Mouse (Mus musculus): ENCODE results near the gene Pxn. TPM values are rescaled to one million over a fixed set of nuclear protein-coding genes. Genes with fewer than 3 reads are reported as not detected.
"Not testable (repeated sequence)": the region's sequence is repeated elsewhere in the genome, so short reads cannot be mapped to it uniquely, and the experiment has no call there.

Gene Pxn
- polyA plus RNA-seq, 1 experiment from 2014 or later, result 44.2 TPM

DNA sequence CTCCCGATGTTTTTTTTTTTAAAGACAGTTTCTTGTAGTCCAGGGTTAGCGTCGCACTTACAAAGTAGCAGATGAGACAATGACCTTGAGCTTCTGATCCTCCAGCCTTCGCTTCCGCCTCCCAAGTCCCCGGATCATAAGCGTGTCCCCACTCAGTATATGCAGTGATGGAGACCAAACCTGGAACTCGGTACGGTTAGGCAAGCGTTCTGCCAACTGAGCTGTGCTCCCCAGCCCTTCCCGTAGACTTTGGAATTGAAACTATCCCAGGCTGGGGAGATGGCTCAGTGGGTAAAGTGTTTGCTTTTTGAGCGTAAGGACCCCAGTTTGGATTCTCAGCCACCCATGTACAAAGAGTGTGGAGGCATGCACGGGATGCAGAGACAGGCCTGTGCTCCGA, 6.8 kb downstream of the Pxn start:
- ATAC-seq (ENCODE audit: insufficient number of reproducible peaks, insufficient read depth, low FRiP score, low TSS enrichment, low read depth), result no peak
- Histone ChIP-seq H3K27me3 (no peaks in the 10 kb centered on the region), H3K4me2 (no peak overlapping the region), H3K4me1 (peaks cover 68% of the 10 kb centered on the region), H3K36me3 (peaks cover 18% of the 10 kb centered on the region; the same call in 1 of the 2 replicates), H3K9ac (no peak overlapping the region), H3K27ac (no peak overlapping the region), H3K4me3 (no peak overlapping the region), H3K9me3 (no peaks in the 10 kb centered on the region)
- 96% methylated on average over 14 of the region's 14 CpGs for WGBS

DNA sequence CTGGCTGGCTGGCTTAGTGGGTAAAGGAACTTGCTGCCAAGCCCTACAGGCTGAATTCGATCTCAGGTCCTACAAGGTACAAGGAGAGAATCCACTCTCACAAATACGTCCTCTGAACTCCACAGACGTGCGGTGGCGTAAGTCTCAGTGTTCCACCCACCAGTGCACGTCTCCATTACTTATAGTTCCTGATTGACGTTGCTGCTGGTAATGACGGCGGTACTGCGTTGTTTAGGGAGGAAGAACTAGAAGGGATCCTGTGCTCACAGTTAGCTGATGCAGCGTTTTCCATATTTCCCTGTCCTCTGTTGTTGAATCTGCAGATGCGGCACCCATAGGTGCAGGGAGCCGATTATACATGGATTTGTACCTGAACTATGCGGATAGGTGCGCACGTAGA, 7.2 kb downstream of the Pxn start:
- Histone ChIP-seq H3K27me3 (no peaks in the 10 kb centered on the region), H3K9ac (no peak overlapping the region), H3K36me3 (peaks cover 18% of the 10 kb centered on the region; the same call in 1 of the 2 replicates), H3K27ac (peak overlapping the region; percentile 95), H3K4me3 (no peak overlapping the region), H3K9me3 (no peaks in the 10 kb centered on the region), H3K4me2 (no peak overlapping the region), H3K4me1 (peaks cover 63% of the 10 kb centered on the region)
- WGBS, result 90% methylated on average over 16 of the region's 16 CpGs
- no peak for ATAC-seq (ENCODE audit: insufficient number of reproducible peaks, insufficient read depth, low FRiP score, low TSS enrichment, low read depth)

DNA sequence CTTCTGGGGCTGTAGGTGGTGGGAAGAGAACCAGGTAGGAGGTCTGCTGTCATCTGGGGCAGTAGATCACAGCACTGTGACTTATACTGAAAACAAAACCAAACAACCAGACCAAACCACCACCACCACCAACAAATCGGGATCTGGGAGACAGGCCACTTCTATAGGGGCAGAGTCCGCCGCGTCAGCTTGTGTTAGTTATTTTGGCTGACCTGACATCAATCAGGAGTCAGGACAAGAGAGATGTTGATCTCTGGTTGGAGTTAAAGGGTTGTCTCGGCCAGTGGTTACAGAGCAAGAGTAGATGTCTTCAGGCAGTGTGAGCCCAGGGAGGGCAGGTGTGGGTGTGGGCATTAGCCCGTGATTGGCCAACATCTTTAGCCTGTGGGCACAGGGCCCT, 7.9 kb downstream of the Pxn start:
- 50% methylated on average over 6 of the region's 6 CpGs for WGBS
- Histone ChIP-seq H3K27me3 (no peaks in the 10 kb centered on the region), H3K4me2 (peak overlapping the region; percentile 52), H3K4me1 (peaks cover 57% of the 10 kb centered on the region), H3K4me3 (peak overlapping the region; percentile 9; the same call in 1 of the 2 replicates), H3K9me3 (no peaks in the 10 kb centered on the region), H3K27ac (peak overlapping the region; percentile 95), H3K36me3 (peaks cover 23% of the 10 kb centered on the region; the same call in 1 of the 2 replicates), H3K9ac (peak overlapping the region; percentile 53)
- 0 out of 2 replicates have a peak, but pooled peaks have one; percentile 2 for ATAC-seq (ENCODE audit: insufficient number of reproducible peaks, insufficient read depth, low FRiP score, low TSS enrichment, low read depth)

- WGBS, result 18% methylated on average over 20 of the region's 20 CpGs
- Histone ChIP-seq H3K9ac (peak overlapping the region; percentile 53), H3K27ac (peak overlapping the region; percentile 95), H3K4me2 (peak overlapping the region; percentile 52), H3K4me1 (peaks cover 51% of the 10 kb centered on the region), H3K9me3 (no peaks in the 10 kb centered on the region), H3K27me3 (no peaks in the 10 kb centered on the region), H3K4me3 (peak overlapping the region; percentile 13), H3K36me3 (peaks cover 23% of the 10 kb centered on the region; the same call in 1 of the 2 replicates)
- peak; percentile 63 for ATAC-seq (ENCODE audit: insufficient number of reproducible peaks, insufficient read depth, low FRiP score, low TSS enrichment, low read depth)
Observed at GRCm38 (mm10) chr5:115514896-115515587, 8.6 kb downstream of the Pxn start.

GRCm38 (mm10) chr5:115516081-115516907, 9.8 kb downstream of the Pxn start:
- Histone ChIP-seq H3K4me2 (no peak overlapping the region; the same call in 1 of the 2 replicates), H3K27ac (peak overlapping the region; percentile 95), H3K36me3 (peaks cover 23% of the 10 kb centered on the region; the same call in 1 of the 2 replicates), H3K9ac (no peak overlapping the region), H3K9me3 (no peaks in the 10 kb centered on the region), H3K4me1 (peaks cover 48% of the 10 kb centered on the region), H3K27me3 (no peaks in the 10 kb centered on the region), H3K4me3 (no peak overlapping the region)
- 88% methylated on average over 32 of the region's 32 CpGs for WGBS
- ATAC-seq (ENCODE audit: insufficient number of reproducible peaks, insufficient read depth, low FRiP score, low TSS enrichment, low read depth), result no peak

DNA sequence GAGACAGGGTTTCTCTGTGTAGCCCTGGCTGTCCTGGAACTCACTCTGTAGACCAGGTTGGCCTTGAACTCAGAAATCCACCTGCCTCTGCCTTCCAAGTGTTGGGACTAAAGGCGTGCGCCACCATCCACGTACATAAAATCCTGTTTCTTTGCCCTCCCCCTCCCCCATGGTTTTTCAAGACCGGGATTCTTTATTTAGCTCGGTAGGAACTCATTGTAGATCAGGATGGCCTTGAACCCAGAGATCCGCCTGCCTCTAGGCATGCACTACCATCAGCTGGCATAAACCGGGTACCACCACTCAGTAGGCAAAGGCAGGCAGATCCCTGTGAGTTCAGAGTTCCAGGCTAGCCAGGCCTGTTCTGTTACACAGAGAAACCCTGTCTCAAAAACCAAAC, 10.4 kb downstream of the Pxn start:
- Histone ChIP-seq H3K27me3 (no peaks in the 10 kb centered on the region), H3K9me3 (no peaks in the 10 kb centered on the region), H3K4me1 (peaks cover 52% of the 10 kb centered on the region), H3K27ac (peak overlapping the region; percentile 95; the same call in 1 of the 2 replicates), H3K36me3 (peaks cover 23% of the 10 kb centered on the region; the same call in 1 of the 2 replicates), H3K9ac (no peak overlapping the region), H3K4me2 (no peak overlapping the region), H3K4me3 (no peak overlapping the region)
- no peak for ATAC-seq (ENCODE audit: insufficient number of reproducible peaks, insufficient read depth, low FRiP score, low TSS enrichment, low read depth)
- 93% methylated on average over 7 of the region's 7 CpGs for WGBS

GRCm38 (mm10) chr5:115517501-115517900, 11.0 kb downstream of the Pxn start:
- peaks cover 23% of the 10 kb centered on the region; the same call in 1 of the 2 replicates for H3K36me3 ChIP-seq

GRCm38 (mm10) chr5:115518214-115518613, 11.7 kb downstream of the Pxn start:
- not testable (repeated sequence) for H3K27ac ChIP-seq; ATAC-seq (ENCODE audit: insufficient number of reproducible peaks, insufficient read depth, low FRiP score, low TSS enrichment, low read depth); H3K9ac ChIP-seq; H3K27me3 ChIP-seq; H3K4me2 ChIP-seq; H3K9me3 ChIP-seq; H3K4me3 ChIP-seq
- WGBS, result 96% methylated on average over 8 of the region's 8 CpGs
- peaks cover 22% of the 10 kb centered on the region; the same call in 1 of the 2 replicates for H3K36me3 ChIP-seq
- peaks cover 62% of the 10 kb centered on the region for H3K4me1 ChIP-seq

More at GRCm38 (mm10) chr5:115517501-115517900, 11.0 kb downstream of the Pxn start:
- Histone ChIP-seq H3K27me3 (no peaks in the 10 kb centered on the region), H3K4me3 (no peak overlapping the region), H3K9me3 (no peaks in the 10 kb centered on the region), H3K27ac (0 out of 2 replicates have a peak overlapping the region, but pooled peaks have one; percentile 11), H3K4me2 (no peak overlapping the region), H3K9ac (no peak overlapping the region), H3K4me1 (peaks cover 55% of the 10 kb centered on the region)
- ATAC-seq (ENCODE audit: insufficient number of reproducible peaks, insufficient read depth, low FRiP score, low TSS enrichment, low read depth), result no peak
- 82% methylated on average over 9 of the region's 9 CpGs for WGBS

DNA sequence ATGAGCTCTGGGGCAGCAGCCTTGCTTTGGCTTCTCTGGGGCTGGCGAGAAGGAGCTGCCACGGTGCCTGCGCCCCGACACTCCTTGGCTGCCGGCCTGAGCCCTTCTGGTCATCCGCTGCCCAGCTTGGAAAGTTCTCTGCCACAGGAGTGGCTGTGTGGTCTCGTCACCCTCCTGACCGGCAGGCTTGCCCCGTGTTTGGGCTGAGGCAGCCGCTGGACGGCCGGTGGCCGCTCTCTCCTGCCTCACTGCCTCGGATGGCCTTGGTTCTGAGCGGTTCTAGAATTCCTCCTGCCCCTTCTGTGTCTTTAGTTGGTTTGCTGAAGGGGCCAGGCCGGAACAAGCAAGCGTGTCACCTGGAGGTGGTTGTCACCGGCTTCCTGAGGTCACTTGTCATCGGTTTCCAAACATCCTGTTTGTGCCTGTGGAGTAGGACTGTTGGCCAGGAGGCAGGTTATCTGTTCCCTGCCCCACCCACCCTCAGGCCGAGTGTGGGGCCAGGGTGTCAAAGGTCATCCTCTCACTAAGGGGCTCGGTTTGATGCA, 13.9 kb downstream of the Pxn start:
- ATAC-seq (ENCODE audit: insufficient number of reproducible peaks, insufficient read depth, low FRiP score, low TSS enrichment, low read depth), result no peak
- H3K4me3 ChIP-seq, result no peak overlapping the region
- no peak overlapping the region for H3K4me2 ChIP-seq
- H3K4me1 ChIP-seq, result peaks cover 62% of the 10 kb centered on the region
- H3K9me3 ChIP-seq, result no peaks in the 10 kb centered on the region
- no peaks in the 10 kb centered on the region for H3K27me3 ChIP-seq
- peaks cover 18% of the 10 kb centered on the region; the same call in 1 of the 2 replicates for H3K36me3 ChIP-seq
- H3K9ac ChIP-seq, result peak overlapping the region; percentile 11; the same call in 1 of the 2 replicates
- H3K27ac ChIP-seq, result peak overlapping the region; percentile 48
- WGBS, result 46% methylated on average over 21 of the region's 21 CpGs

GRCm38 (mm10) chr5:115521553-115522461, 15.3 kb downstream of the Pxn start:
- H3K27ac ChIP-seq, result peak overlapping the region; percentile 71
- H3K36me3 ChIP-seq, result peaks cover 12% of the 10 kb centered on the region; the same call in 1 of the 2 replicates
- WGBS, result 44% methylated on average over 20 of the region's 21 CpGs
- H3K27me3 ChIP-seq, result no peaks in the 10 kb centered on the region
- H3K4me2 ChIP-seq, result no peak overlapping the region
- peaks cover 62% of the 10 kb centered on the region for H3K4me1 ChIP-seq
- no peak for ATAC-seq (ENCODE audit: insufficient number of reproducible peaks, insufficient read depth, low FRiP score, low TSS enrichment, low read depth)
- H3K9ac ChIP-seq, result no peak overlapping the region
- no peak overlapping the region for H3K4me3 ChIP-seq
- no peaks in the 10 kb centered on the region for H3K9me3 ChIP-seq

All from embryonic facial prominence, embryonic 13.5 days (tissue).